Mouse (Mus musculus): ENCODE results near the gene Myom3. TPM values are rescaled to one million over a fixed set of nuclear protein-coding genes. Genes with fewer than 3 reads are reported as not detected.
"Not testable (repeated sequence)": the region's sequence is repeated elsewhere in the genome, so short reads cannot be mapped to it uniquely, and the experiment has no call there.

The Myom3 gene
- polyA plus RNA-seq (2014; fragmentation: Nextera tagmentation; extraction: Ambion mirVana): 0.31 TPM in 1 of 2 replicates, not detected in the other

GRCm38 (mm10) chr4:135759356-135759976, at the start of gene Myom3:
Myom3 (plus strand) TSS chr4:135759715.
- Histone ChIP-seq H3K9ac (replicated peaks; ENCODE audit: low read length) (no peak within 1 kb of the TSS; the same call in 1 of the 2 replicates), H3K4me3 (ENCODE audit: low read depth, low read length) (no peak within 1 kb of the TSS), H3K4me2 (ENCODE audit: low read depth, low read length) (no peak within 1 kb of the TSS), H3K4me1 (ENCODE audit: control insufficient read depth, insufficient read depth, low read length) (no peaks in the 10 kb centered on the region), H3K27me3 (ENCODE audit: control insufficient read depth, insufficient read depth, low read length) (no peaks in the 10 kb centered on the region), H3K9me3 (replicated peaks; ENCODE audit: control insufficient read depth, low read length) (no peaks in the 10 kb centered on the region), H3K36me3 (replicated peaks; ENCODE audit: control insufficient read depth, insufficient read depth, low read depth, low read length) (no peaks in the 10 kb centered on the region), H3K27ac (replicated peaks; ENCODE audit: low read depth, low read length) (no peak within 1 kb of the TSS)
- ATAC-seq (replicated peaks; ENCODE audit: insufficient number of reproducible peaks, low FRiP score, low TSS enrichment, low read depth): no peak
- no peak for DNase-seq (ENCODE audit: low spot score)
- 57% methylated on average over 10 of the region's 10 CpGs for WGBS

DNA sequence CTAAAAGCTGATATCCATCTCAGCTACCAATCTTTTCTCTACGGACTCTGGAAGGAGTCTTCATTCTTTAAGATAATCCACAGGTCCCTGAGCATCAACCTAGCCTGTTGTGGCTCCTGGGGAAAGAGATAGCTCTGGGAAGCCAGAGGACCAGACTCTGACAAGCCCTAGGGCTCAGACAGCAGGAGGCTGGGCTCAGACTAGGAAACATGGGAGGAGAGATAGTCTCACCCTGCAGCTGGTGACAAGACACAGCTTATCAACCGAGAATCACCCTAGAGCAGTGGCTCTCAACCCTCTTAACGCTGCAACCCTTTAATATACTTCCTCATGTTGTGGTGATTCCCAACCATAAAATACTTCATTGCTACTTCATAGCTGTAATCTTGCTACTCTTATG, 49.1 kb upstream of the Myom3 start:
- ATAC-seq (replicated peaks; ENCODE audit: insufficient number of reproducible peaks, low FRiP score, low TSS enrichment, low read depth): no peak

GRCm38 (mm10) chr4:135714776-135715175, 44.7 kb upstream of the Myom3 start:
- H3K9ac ChIP-seq (replicated peaks; ENCODE audit: low read length): no peak overlapping the region
- no peak overlapping the region for H3K4me2 ChIP-seq (ENCODE audit: low read depth, low read length)
- H3K4me3 ChIP-seq (ENCODE audit: low read depth, low read length): no peak overlapping the region
- no peaks in the 10 kb centered on the region for H3K9me3 ChIP-seq (replicated peaks; ENCODE audit: control insufficient read depth, low read length)
- H3K36me3 ChIP-seq (replicated peaks; ENCODE audit: control insufficient read depth, insufficient read depth, low read depth, low read length): no peaks in the 10 kb centered on the region
- no peak overlapping the region for H3K27ac ChIP-seq (replicated peaks; ENCODE audit: low read depth, low read length)
- DNase-seq (ENCODE audit: low spot score) (no peak), ATAC-seq (replicated peaks; ENCODE audit: insufficient number of reproducible peaks, low FRiP score, low TSS enrichment, low read depth) (no peak)
- 84% methylated on average over 8 of the region's 8 CpGs for WGBS
- no peaks in the 10 kb centered on the region for H3K27me3 ChIP-seq (ENCODE audit: control insufficient read depth, insufficient read depth, low read length)
- H3K4me1 ChIP-seq (ENCODE audit: control insufficient read depth, insufficient read depth, low read length): no peaks in the 10 kb centered on the region

More for the DNA sequence above, 49.1 kb upstream of the Myom3 start:
- Histone ChIP-seq H3K27ac (replicated peaks; ENCODE audit: low read depth, low read length) (no peak overlapping the region), H3K9me3 (replicated peaks; ENCODE audit: control insufficient read depth, low read length) (no peaks in the 10 kb centered on the region), H3K27me3 (ENCODE audit: control insufficient read depth, insufficient read depth, low read length) (no peaks in the 10 kb centered on the region), H3K4me3 (ENCODE audit: low read depth, low read length) (no peak overlapping the region), H3K9ac (replicated peaks; ENCODE audit: low read length) (no peak overlapping the region), H3K36me3 (replicated peaks; ENCODE audit: control insufficient read depth, insufficient read depth, low read depth, low read length) (no peaks in the 10 kb centered on the region), H3K4me2 (ENCODE audit: low read depth, low read length) (no peak overlapping the region), H3K4me1 (ENCODE audit: control insufficient read depth, insufficient read depth, low read length) (no peaks in the 10 kb centered on the region)
- WGBS: 79% methylated on average over 3 of the region's 3 CpGs
- no peak for DNase-seq (ENCODE audit: low spot score)

DNA sequence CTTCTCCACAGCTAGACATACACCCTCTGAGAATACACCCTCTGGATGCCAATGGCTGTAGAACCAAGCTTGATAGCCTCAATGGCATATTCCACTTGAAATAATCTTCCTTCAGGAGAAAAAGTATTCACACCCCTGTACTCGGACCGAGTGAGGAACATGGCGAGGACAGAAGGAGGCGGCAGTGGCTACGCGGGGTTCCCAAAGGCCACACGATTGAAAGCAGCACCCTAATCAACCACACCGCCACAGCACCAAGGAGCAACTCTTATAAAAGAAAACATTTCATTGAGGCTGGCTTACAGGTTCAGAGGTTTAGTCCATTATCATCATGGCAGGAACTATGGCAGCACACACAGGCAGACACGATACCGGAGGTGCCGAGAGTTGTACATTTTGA, 43.1 kb upstream of the Myom3 start:
- not testable (repeated sequence) for DNase-seq (ENCODE audit: low spot score); H3K27me3 ChIP-seq (ENCODE audit: control insufficient read depth, insufficient read depth, low read length); H3K9me3 ChIP-seq (replicated peaks; ENCODE audit: control insufficient read depth, low read length); H3K4me3 ChIP-seq (ENCODE audit: low read depth, low read length); H3K27ac ChIP-seq (replicated peaks; ENCODE audit: low read depth, low read length); ATAC-seq (replicated peaks; ENCODE audit: insufficient number of reproducible peaks, low FRiP score, low TSS enrichment, low read depth); H3K36me3 ChIP-seq (replicated peaks; ENCODE audit: control insufficient read depth, insufficient read depth, low read depth, low read length); H3K4me2 ChIP-seq (ENCODE audit: low read depth, low read length); H3K4me1 ChIP-seq (ENCODE audit: control insufficient read depth, insufficient read depth, low read length); H3K9ac ChIP-seq (replicated peaks; ENCODE audit: low read length)
- 97% methylated on average over 11 of the region's 11 CpGs for WGBS

GRCm38 (mm10) chr4:135722540-135723290, 36.8 kb upstream of the Myom3 start:
- no peaks in the 10 kb centered on the region for H3K4me1 ChIP-seq (ENCODE audit: control insufficient read depth, insufficient read depth, low read length)
- no peak overlapping the region for H3K4me3 ChIP-seq (ENCODE audit: low read depth, low read length)
- 77% methylated on average over 17 of the region's 17 CpGs for WGBS
- no peak overlapping the region for H3K9ac ChIP-seq (replicated peaks; ENCODE audit: low read length)
- no peaks in the 10 kb centered on the region for H3K9me3 ChIP-seq (replicated peaks; ENCODE audit: control insufficient read depth, low read length)
- H3K4me2 ChIP-seq (ENCODE audit: low read depth, low read length): no peak overlapping the region
- H3K36me3 ChIP-seq (replicated peaks; ENCODE audit: control insufficient read depth, insufficient read depth, low read depth, low read length): no peaks in the 10 kb centered on the region
- ATAC-seq (replicated peaks; ENCODE audit: insufficient number of reproducible peaks, low FRiP score, low TSS enrichment, low read depth) (no peak), DNase-seq (ENCODE audit: low spot score) (no peak)
- H3K27ac ChIP-seq (replicated peaks; ENCODE audit: low read depth, low read length): no peak overlapping the region
- no peaks in the 10 kb centered on the region for H3K27me3 ChIP-seq (ENCODE audit: control insufficient read depth, insufficient read depth, low read length)

DNA sequence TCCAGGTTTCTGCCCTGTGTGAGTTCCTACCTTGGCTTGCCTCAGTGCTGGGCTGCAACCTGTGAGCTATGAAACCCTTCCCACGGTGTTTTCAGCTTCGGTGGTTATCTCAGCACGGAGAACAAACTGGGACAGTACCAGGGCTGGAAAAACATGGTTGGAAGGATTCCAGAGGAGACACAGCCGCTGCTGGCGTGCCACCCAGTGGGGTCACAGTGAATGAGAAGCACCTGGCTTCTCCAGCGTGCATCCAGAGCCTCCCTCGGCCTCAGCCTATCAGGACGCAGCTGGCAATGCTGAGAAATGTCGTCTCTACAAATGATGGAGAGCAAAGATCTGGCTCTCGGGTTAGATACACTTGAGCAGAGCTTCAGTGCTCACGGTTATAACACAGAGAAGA, 33.1 kb upstream of the Myom3 start:
- H3K27ac ChIP-seq (replicated peaks; ENCODE audit: low read depth, low read length): no peak overlapping the region
- no peak overlapping the region for H3K4me3 ChIP-seq (ENCODE audit: low read depth, low read length)
- DNase-seq (ENCODE audit: low spot score) (no peak), ATAC-seq (replicated peaks; ENCODE audit: insufficient number of reproducible peaks, low FRiP score, low TSS enrichment, low read depth) (no peak)
- no peaks in the 10 kb centered on the region for H3K4me1 ChIP-seq (ENCODE audit: control insufficient read depth, insufficient read depth, low read length)
- H3K27me3 ChIP-seq (ENCODE audit: control insufficient read depth, insufficient read depth, low read length): no peaks in the 10 kb centered on the region
- WGBS: 75% methylated on average over 11 of the region's 11 CpGs
- no peaks in the 10 kb centered on the region for H3K36me3 ChIP-seq (replicated peaks; ENCODE audit: control insufficient read depth, insufficient read depth, low read depth, low read length)
- no peaks in the 10 kb centered on the region for H3K9me3 ChIP-seq (replicated peaks; ENCODE audit: control insufficient read depth, low read length)
- no peak overlapping the region for H3K9ac ChIP-seq (replicated peaks; ENCODE audit: low read length)
- H3K4me2 ChIP-seq (ENCODE audit: low read depth, low read length): no peak overlapping the region

GRCm38 (mm10) chr4:135727817-135728216, 31.7 kb upstream of the Myom3 start, which contains the start of gene Il22ra1:
Il22ra1 (plus strand) TSS chr4:135728172.
- no peaks in the 10 kb centered on the region for H3K9me3 ChIP-seq (replicated peaks; ENCODE audit: control insufficient read depth, low read length)
- 55% methylated on average over 14 of the region's 14 CpGs for WGBS
- DNase-seq (ENCODE audit: low spot score): no peak
- ATAC-seq (replicated peaks; ENCODE audit: insufficient number of reproducible peaks, low FRiP score, low TSS enrichment, low read depth): no peak
- no peaks in the 10 kb centered on the region for H3K27me3 ChIP-seq (ENCODE audit: control insufficient read depth, insufficient read depth, low read length)
- H3K4me1 ChIP-seq (ENCODE audit: control insufficient read depth, insufficient read depth, low read length): no peaks in the 10 kb centered on the region
- H3K36me3 ChIP-seq (replicated peaks; ENCODE audit: control insufficient read depth, insufficient read depth, low read depth, low read length): no peaks in the 10 kb centered on the region
- no peak within 1 kb of the TSS for H3K4me3 ChIP-seq (ENCODE audit: low read depth, low read length)
- H3K27ac ChIP-seq (replicated peaks; ENCODE audit: low read depth, low read length): no peak within 1 kb of the TSS
- no peak within 1 kb of the TSS for H3K4me2 ChIP-seq (ENCODE audit: low read depth, low read length)
- H3K9ac ChIP-seq (replicated peaks; ENCODE audit: low read length): no peak within 1 kb of the TSS

DNA sequence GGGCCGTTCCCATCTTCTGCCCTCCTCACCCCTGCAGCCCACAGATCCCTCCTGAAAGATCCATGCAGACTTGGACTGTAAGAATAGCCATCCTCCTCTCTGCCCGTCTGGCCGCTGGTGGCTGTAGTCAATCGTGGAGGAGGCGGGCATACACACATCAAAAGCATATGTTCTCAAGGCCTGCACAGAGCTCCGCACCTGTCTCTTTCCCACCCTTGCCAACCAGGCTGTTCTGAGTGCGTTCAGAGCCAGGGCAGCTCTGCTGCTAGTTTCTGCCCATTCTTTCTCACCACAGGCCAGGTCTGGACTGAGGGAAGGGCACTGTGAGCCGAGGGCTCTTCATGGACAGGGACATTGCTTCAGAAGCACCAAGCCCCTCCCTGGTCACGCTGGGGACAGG, 29.3 kb upstream of the Myom3 start:
- WGBS: 81% methylated on average over 9 of the region's 9 CpGs
- DNase-seq (ENCODE audit: low spot score): no peak
- ATAC-seq (replicated peaks; ENCODE audit: insufficient number of reproducible peaks, low FRiP score, low TSS enrichment, low read depth): no peak

More for the DNA sequence above, 29.3 kb upstream of the Myom3 start:
- H3K36me3 ChIP-seq (replicated peaks; ENCODE audit: control insufficient read depth, insufficient read depth, low read depth, low read length): no peaks in the 10 kb centered on the region
- H3K27me3 ChIP-seq (ENCODE audit: control insufficient read depth, insufficient read depth, low read length): no peaks in the 10 kb centered on the region
- no peak overlapping the region for H3K27ac ChIP-seq (replicated peaks; ENCODE audit: low read depth, low read length)
- no peak overlapping the region for H3K4me2 ChIP-seq (ENCODE audit: low read depth, low read length)
- H3K9ac ChIP-seq (replicated peaks; ENCODE audit: low read length): no peak overlapping the region
- no peak overlapping the region for H3K4me3 ChIP-seq (ENCODE audit: low read depth, low read length)
- no peaks in the 10 kb centered on the region for H3K4me1 ChIP-seq (ENCODE audit: control insufficient read depth, insufficient read depth, low read length)
- H3K9me3 ChIP-seq (replicated peaks; ENCODE audit: control insufficient read depth, low read length): no peaks in the 10 kb centered on the region

All from embryonic facial prominence, embryonic 11.5 days (tissue).